ENCODE assay signal across 31 mouse cellular contexts in the genomic region with DNA sequence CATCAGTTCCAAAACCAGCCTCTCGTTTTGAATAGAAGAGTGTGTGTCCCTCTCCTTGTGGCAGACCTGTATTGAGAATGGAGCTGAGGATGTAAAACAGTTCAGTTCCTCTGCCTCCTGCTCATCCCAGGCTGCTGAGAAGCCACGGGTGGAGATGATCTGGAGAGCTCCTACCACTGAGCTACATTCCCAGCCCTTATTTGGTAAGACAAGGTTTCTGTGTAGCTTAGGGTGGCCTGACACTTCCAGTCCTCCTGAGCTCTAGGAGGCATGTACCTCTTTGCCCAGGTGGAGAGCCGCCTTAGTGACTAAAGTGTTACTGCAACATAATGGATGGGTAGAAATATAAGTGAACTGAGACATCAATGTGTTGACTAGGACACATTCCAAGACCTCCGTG. TPM values are rescaled to one million over a fixed set of nuclear protein-coding genes. Genes with fewer than 3 reads are reported as not detected.
"Had no signal": no experiment of that assay in that cellular context is flagged by ENCODE, and none has a peak within 500 bp of the region (broad histone marks: within the 10 kb centered on the region; RNA-seq: fewer than 3 reads in every experiment).

No protein-coding gene starts in this region.

- H3K9me3 ChIP-seq: heart, embryonic 12.5 days; heart, embryonic 13.5 days; heart, embryonic 15.5 days; hindbrain, embryonic 10.5 days; hindbrain, embryonic 12.5 days; hindbrain, embryonic 13.5 days; hindbrain, embryonic 15.5 days; intestine, embryonic 15.5 days; kidney, embryonic 15.5 days had no signal

- H3K27ac ChIP-seq: heart, embryonic 13.5 days; heart, embryonic 15.5 days; hindbrain, embryonic 10.5 days; hindbrain, embryonic 12.5 days; hindbrain, embryonic 13.5 days; hindbrain, embryonic 14.5 days; hindbrain, embryonic 15.5 days; hindbrain, postnatal 0 days; intestine, embryonic 15.5 days; kidney, embryonic 15.5 days; kidney, postnatal 0 days; layer of hippocampus, adult 2 months; left cerebral cortex, adult 2 months had no signal

- H3K36me3 ChIP-seq: heart, embryonic 15.5 days; intestine, embryonic 15.5 days had no signal

- DNase-seq: heart, postnatal 14 days; heart, postnatal 36 days; heart, postnatal 4 days; kidney, adult 11 months; kidney, adult 18-20 months; kidney, adult 2 months; kidney, adult 8-10 months; kidney, adult 9 months; kidney, postnatal 10 days; kidney, postnatal 14 days; kidney, postnatal 25 days; kidney, postnatal 36 days; kidney, postnatal 4 days; layer of hippocampus, adult 9-11 months; layer of hippocampus, postnatal 36 days had no signal

- H3K4me3 ChIP-seq: heart, embryonic 12.5 days; heart, embryonic 13.5 days; heart, embryonic 15.5 days; hindbrain, embryonic 10.5 days; hindbrain, embryonic 12.5 days; hindbrain, embryonic 13.5 days; hindbrain, embryonic 15.5 days; intestine, embryonic 15.5 days; kidney, embryonic 15.5 days; layer of hippocampus, adult 2 months; left cerebral cortex, adult 2 months had no signal

RNA-seq across cellular contexts. Expression of a gene that starts 2.8 kb away (rescaled TPM):
- total RNA-seq: hematopoietic stem cell, adult 5-6 weeks had no signal
- polyA plus RNA-seq: inflammation-experienced regulatory T-cells, adult 6 months had no signal
